Mouse (Mus musculus): ENCODE measurements at regions not wholly inside any gene's neighbourhood (a gene's known extent, or its start where the extent isn't known, plus 50 kb on each side); places are given as distances from the start of the nearest gene placed in this dataset.

DNA sequence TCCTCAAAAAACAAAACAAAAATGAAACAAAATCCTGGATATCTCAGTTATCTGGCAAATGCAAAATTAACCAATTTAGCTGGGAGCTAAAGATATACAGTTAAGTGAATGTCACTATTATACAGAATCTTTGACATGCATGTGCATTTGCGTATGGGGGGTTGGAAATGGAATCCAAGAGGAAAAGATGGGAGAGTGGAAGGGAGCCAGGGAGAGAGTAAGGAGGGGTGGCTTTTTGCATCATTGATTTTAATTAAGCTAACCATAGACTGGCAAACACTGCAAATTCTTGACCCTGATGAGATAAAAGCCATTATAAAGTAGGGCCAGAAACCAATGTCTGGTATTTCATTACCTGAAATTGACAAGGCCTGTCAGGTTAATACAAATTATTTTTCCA is 488.8 kb downstream of the Chl1 start:
- no peak for TF ChIP-seq CTCF (IDR thresholded peaks at IDR 0.05; ENCODE audit: borderline replicate concordance, extremely low read depth, insufficient read depth, insufficient read length)
- TF ChIP-seq POLR2A (IDR thresholded peaks at IDR 0.05; ENCODE audit: borderline replicate concordance, extremely low read depth, insufficient read depth, insufficient read length, poor library complexity, severe bottlenecking) = no peak

All from brain, embryonic 14.5 days (tissue).